Mouse (Mus musculus) urinary bladder, postnatal 25 days (tissue): ENCODE data around the gene Cep164.

ENCODE experiments used
- DNase-seq: peaks from one replicate; pipeline ENCODE4 v3.0.0; 2022; ENCODE audit warnings: low spot score

Gene Cep164

GRCm38 (mm10) chr9:45838434-45839138 lies 10.1 kb upstream of the Cep164 start, which contains the start of gene Bace1:
Gene Bace1 (plus strand): TSS chr9:45838580.
- DNase-seq: peak; percentile 54

DNA sequence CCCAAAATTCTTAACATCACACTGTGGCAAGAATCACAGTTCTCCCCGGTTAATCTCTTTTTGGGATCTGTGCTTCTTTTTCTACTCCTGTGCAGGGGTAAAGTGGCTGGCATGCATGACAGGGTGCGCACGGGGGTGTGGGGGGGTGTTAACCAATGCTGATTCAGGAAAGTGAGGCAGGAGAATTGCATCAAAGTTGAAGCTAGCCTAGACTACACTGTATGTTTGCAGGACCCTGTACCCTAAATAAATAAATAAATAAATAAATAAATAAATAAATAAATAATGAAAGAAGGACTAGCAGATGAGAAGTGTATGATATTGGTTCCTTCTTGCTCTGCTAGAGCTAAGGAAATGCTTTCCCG lies 9.6 kb upstream of the Cep164 start:
- DNase-seq: no peak

DNA sequence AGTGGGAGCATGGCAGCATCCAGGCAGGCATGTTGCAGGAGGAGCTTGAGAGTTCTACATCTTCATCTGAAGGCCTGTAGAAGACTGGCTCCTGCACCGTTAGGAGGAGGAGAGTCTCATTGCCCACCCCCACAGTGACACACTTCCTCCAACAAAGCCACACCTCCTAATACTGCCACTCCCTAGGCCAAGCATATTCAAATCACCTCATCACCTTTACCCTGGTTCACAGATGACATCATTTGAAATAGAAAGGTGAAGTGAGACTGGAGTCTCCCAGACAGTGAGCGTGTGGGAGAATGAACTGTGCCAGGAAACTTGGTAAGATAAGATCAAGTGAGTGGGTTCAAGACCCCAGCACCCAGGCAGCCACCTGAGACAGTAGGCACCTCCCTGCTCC lies 5.0 kb upstream of the Cep164 start:
- no peak for DNase-seq

DNA sequence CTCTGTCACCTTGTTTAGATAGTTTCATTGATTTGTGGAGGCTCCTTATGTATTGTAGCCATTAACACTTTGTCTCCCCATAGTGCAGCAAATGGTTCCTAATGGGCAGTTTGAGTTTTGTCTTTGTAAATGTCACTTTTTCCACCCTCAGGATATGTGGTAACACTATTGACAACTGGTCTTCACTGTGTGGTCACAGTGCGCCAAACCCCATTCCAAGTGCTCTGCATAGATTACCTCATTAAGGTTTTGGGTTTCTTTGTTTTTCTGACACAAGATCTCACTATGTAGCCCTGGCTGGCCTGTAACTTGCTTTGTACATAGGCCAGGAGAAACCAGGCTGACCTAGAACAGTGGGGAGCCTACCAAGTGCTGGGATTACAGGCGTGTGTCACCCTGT lies 4.4 kb upstream of the Cep164 start:
- DNase-seq: no peak

DNA sequence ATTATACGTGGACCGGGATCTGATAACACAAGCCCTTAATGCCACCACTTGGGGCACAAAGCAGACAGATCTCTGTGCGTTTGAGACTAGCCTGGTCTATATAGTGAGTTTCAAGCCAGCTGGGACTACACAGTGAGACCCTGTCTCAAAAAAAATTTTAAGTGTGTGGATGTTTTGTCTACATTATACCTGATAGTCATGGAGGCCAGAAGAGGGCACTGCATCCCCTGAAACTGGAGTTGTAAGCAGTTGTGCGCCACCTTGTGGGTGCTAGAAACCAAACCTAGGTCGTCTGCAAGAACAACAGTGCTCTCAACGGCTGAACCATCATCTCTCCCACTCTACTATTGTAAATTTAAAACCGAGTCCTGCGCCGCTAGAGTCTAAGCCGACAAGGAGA lies 616 bp upstream of the Cep164 start:
- DNase-seq: peak; percentile 40

- peak; percentile 48 for DNase-seq
These were observed 714 bp downstream of the Cep164 start for GRCm38 (mm10) chr9:45827663-45828290.

DNA sequence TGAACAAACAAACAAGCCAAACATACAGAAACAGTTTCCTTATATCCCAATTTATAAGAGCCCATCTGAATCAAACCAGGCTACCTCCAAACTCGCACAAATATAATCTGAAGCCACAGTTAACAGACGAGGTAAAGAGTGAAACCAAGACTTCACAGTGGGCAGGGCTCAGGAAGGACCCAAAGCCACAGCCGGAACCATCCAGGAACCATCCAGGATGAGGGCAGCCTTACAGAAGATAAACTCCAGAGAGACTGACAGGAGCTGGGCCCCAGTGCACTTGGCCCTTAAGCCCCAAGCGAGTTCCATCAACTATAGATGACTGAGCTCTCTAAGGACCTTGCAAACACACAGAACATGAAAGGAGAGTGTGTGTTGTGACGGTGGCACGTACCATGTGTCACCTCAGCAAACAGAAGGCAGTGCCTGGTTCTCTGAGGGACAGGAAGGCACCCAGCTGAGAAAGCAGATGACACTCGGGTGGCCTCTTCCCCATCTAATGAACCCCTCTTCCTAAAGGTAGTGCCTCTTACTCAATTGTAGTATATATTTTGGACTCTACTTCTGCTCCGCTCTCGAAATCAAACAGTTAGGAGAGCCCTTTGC lies 10.0 kb downstream of the Cep164 start:
- no peak for DNase-seq

DNA sequence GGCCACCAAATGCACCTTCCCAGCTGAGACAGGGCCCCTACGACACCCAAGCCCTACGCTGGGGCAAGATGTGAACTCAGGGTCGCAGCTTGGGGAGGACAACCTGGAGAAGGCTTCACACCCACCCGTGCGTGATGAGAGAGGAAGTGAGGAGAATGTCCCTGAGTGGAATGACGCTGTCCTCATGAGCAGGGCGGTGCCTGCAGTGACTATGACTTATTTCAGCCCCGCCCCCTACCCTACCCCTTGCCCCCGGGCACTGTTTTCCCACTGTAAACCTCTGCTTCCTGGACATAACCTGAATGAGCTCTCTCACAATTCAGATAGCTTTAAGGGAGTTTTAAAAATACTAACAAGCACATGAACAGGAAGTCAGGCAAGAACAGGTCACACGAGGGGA lies 13.0 kb downstream of the Cep164 start:
- DNase-seq: no peak

- DNase-seq: no peak
These were observed 13.4 kb downstream of the Cep164 start for GRCm38 (mm10) chr9:45815113-45815512.

- no peak for DNase-seq
These were observed 16.5 kb downstream of the Cep164 start for GRCm38 (mm10) chr9:45811946-45812345.

GRCm38 (mm10) chr9:45807761-45808160 lies 20.7 kb downstream of the Cep164 start:
- DNase-seq: no peak

GRCm38 (mm10) chr9:45807337-45807736 lies 21.2 kb downstream of the Cep164 start:
- DNase-seq: no peak

DNA sequence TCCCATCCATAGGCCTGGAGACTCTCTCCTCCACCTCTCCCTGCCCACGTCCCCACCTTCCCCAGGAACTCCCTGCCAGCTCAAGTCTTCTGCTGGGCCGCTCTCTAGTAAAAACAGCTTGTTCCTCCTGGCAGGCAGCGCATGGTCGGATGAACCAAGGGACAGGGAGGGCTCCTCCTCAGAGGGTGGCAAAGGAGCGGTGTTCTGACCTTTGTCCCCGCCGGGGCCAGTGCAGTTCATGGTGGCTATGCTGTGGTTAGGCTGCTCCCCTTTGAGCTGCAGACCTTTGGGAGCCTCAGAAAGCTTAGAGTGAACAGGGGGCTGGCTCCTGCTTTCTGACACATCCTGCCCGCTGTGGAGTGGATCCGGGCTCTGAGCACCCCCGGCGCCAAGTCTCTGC lies 21.6 kb downstream of the Cep164 start:
- DNase-seq: no peak

GRCm38 (mm10) chr9:45803070-45803774 lies 25.3 kb downstream of the Cep164 start:
- DNase-seq: no peak

DNA sequence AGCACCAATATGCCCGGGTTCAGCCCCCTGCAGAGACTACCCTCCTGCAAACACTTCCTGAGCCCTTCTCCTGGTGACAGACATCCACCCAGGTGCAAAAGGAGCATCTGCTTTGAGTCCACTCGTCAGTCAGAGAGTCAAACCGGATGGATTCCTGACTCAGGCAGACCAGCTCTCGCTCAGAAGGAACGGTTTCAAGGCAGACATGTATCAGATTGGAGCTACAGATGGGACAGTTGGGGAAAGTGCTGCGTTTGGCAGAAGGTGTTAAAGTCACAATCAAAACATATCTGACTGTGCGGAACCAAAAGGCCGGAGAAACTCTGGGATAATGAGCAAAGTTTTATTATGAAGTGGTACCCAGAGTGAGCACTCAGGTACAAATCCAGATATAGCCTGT lies 29.1 kb downstream of the Cep164 start:
- no peak for DNase-seq

- no peak for DNase-seq
These were observed 29.9 kb downstream of the Cep164 start for GRCm38 (mm10) chr9:45798467-45799164.

- DNase-seq: no peak
These were observed 31.2 kb downstream of the Cep164 start for GRCm38 (mm10) chr9:45797271-45797670.

DNA sequence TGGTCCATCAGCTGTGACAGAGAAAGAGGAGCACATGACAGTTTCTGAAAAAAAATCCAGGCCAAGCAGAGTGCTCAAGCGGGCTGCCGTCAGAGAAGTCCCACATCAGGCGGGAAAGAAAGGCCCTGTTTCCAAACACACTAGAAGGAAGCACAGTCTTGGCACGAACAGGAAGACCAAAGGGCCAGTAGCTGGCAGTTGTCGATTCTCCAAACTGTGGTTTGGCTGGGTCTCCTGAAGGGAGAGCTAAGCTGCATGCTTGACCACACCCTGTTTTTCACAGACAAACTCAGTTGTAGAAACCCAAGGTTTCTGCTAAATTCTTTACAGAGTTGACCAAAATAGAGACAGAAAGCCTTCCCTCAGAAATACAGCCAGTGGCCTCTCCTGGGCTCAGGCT lies 32.8 kb downstream of the Cep164 start:
- DNase-seq: no peak

DNA sequence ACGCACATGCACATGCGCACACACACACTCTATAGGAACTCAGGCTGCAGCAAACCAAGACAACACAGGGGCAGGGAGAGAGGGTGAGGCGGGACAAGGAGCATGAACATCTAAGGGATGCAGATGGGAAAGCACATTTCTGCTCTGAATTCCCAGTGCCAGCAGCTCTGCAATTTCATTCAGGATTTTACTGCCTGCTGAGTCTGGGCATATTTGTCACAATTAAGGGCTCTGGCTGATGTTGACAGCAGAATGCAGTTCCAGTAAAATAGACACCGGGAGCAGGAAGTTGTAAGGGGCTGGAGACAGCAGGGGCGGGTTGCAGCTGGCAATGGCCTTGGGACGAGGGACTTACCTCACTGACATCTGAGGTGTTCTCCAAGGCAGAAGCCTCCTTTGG lies 34.8 kb downstream of the Cep164 start:
- DNase-seq: no peak

DNA sequence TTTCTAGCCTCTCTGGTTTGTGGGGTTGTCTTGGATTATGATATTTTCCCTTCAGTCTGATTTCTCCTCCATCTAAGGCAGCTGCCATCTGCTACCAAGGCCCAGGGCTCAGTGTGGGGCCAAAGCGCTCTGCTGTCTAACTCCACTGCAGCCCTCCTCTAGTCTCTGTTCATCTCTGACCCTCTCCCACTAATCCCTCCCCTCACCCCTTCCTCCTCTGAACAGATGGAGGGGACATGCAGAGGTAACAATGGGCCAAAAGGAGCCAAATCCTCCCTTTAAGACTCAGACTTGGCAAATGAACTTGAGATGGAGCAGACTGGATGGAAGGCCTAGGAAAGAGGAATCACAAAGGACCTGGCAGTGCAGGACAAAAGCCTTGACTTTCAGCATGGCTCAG lies 36.3 kb downstream of the Cep164 start:
- no peak for DNase-seq

DNA sequence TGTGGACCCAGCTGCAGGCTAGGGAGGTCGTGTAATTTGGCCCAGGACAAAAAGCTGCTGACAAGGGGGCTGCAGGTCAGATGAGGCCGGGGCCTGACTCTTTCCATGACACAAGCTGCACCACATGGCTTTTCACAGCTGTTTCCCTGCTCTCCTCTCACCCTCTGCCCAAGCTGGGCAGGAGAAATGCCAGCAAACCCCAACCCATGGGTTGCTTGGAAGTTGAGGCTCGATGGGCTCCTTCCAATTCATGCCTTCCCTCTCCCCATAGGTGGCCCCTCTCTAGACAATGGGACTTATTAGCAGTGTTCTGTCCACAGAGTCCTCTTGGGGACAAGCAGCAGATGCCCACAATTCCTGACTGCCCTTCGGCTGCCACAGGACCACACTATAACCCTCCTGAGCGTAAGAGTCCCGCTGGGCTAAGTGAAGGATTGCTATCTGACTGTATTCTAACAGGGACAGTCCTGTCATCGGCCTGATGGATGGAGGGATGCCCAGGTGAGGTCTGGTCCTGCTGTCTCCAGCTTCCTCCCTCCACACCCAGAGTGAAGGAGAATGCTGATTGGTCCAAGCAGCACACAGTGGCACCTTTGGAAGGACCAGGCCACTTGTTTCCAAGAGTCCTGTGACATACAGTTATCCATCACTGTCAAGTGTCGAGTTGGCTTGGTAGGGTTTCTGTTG lies 36.9 kb downstream of the Cep164 start:
- DNase-seq: no peak

- DNase-seq: no peak
These were observed 40.1 kb downstream of the Cep164 start for GRCm38 (mm10) chr9:45788405-45788804.
